Mouse (Mus musculus) liver, adult 2 months (tissue): ENCODE measurements at regions not wholly inside any gene's neighbourhood (a gene's known extent, or its start where the extent isn't known, plus 50 kb on each side); places are given as distances from the start of the nearest gene placed in this dataset.

Source experiments
- CTCF ChIP-seq: fragments of 200-500 bp; IDR thresholded peaks from 2 replicates; pipeline ENCODE4 v1.5.1; 2011; ENCODE audit warnings: low read depth, low read length, control low read depth
- POLR2A ChIP-seq: fragments of 200-500 bp; IDR thresholded peaks from 2 replicates; pipeline ENCODE4 v1.6.1; 2011; ENCODE audit warnings: low read length, control low read depth; ENCODE audit not compliant: insufficient read depth; ENCODE audit errors: extremely low read depth

DNA sequence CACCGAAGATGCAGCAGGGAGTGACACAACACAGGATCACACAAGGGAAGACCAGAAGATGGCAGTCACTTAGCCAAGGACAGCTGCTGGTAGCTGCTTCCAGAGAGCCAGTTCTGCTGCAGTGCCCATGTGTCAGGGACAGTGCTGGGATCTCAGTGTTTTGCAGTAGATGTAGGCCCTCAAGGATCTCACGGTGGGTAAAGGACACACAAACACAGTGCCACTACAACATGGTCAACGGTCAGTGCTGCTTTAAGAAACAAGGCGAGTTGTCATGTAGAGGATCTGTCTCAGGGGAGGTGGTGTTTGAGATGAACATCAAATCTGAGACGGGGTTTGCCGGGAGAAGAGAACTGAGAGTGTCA, 80.5 kb upstream of the Cpsf6 start:
- TF ChIP-seq CTCF = no peak
- no peak for TF ChIP-seq POLR2A
